Mouse (Mus musculus) pancreas, adult 10 weeks (tissue): ENCODE measurements around the gene Mgll. TPM values are rescaled to one million over a fixed set of nuclear protein-coding genes. Genes with fewer than 3 reads are reported as not detected.

Experiments
- polyA plus RNA-seq: library from polyadenylated mRNA; stranded (reverse); fragments of 350-450 nt; fragmentation: Illumina TruSeq; extraction: RNeasy Lipid Tissue Mini Kit (QIAGEN cat#74804); gene quantifications from one replicate; pipeline ENCODE4 v1.2.3, GENCODE M21; 2015; ENCODE audit warnings: low read depth, low replicate concordance; ENCODE audit not compliant: insufficient read depth

Mgll gene
- 34.8 TPM for polyA plus RNA-seq

GRCm38 (mm10) chr6:88724313-88725195, at the start of gene Mgll:
Mgll (plus strand) TSS chr6:88724412.

GRCm38 (mm10) chr6:88841781-88842689, 117.8 kb downstream of the Mgll start, which contains the start of gene Abtb1:
Abtb1 (minus strand) TSS chr6:88841984.

GRCm38 (mm10) chr6:88874868-88875508, 150.8 kb downstream of the Mgll start, which contains the start of gene Podxl2:
Podxl2 (minus strand) TSS chr6:88875044.

Other genes with a start within 250 kb of the Mgll start
- 70.8 TPM for gene Sec61a1, start 205.5 kb upstream of the Mgll start, polyA plus RNA-seq
- gene Kbtbd12, start 86.5 kb upstream of the Mgll start, polyA plus RNA-seq = 0.54 TPM
- gene Abtb1, start 117.6 kb downstream of the Mgll start, polyA plus RNA-seq = 13.1 TPM
- 2.7 TPM for gene Podxl2, start 150.6 kb downstream of the Mgll start, polyA plus RNA-seq
- gene Mcm2, start 174.4 kb downstream of the Mgll start, polyA plus RNA-seq = 1.5 TPM
- 19.3 TPM for gene Tpra1, start 177.8 kb downstream of the Mgll start, polyA plus RNA-seq